Mouse (Mus musculus): ENCODE results near the gene Parp9. TPM values are rescaled to one million over a fixed set of nuclear protein-coding genes. Genes with fewer than 3 reads are reported as not detected.
A peak's percentile ranks its signal among the peaks of the same experiment; 100 is the strongest.

The Parp9 gene
- polyA plus RNA-seq, 1 experiment, result 22.0 TPM

DNA sequence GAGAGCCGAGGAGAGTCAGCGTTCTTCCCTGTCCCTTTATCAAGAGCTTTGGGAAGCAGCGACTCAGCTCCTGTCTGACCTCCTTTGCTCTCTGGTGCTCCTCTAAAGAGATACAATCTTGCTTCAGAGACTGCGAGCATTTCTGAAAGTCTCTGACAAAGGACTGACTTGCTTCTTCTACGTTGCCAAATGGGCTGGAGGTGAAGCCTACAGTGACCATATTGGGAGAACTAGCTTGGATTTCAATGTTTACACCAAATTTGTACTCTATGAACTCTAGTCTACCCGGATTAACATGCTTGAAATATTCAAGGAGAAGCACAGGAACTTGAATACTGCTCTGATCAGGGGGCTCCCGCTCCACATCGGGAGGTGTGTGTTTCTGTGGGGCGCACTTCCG, 5.1 kb upstream of the Parp9 start:
- Histone ChIP-seq H3K9me3 (replicated peaks; ENCODE audit: control insufficient read depth, insufficient read depth, low read length, poor library complexity, severe bottlenecking) (no peaks in the 10 kb centered on the region), H3K27me3 (ENCODE audit: control insufficient read depth, insufficient read depth, low read length, poor library complexity, severe bottlenecking) (no peaks in the 10 kb centered on the region; the same call in 1 of the 2 replicates), H3K36me3 (ENCODE audit: control insufficient read depth, insufficient read depth, low read length, poor library complexity, severe bottlenecking) (peaks cover 3% of the 10 kb centered on the region), H3K4me1 (ENCODE audit: control insufficient read depth, insufficient read depth, low read length) (no peaks in the 10 kb centered on the region), H3K9ac (ENCODE audit: low read depth, poor library complexity, severe bottlenecking) (no peak overlapping the region), H3K27ac (ENCODE audit: insufficient read depth, low read length) (no peak overlapping the region), H3K4me3 (ENCODE audit: low read depth, low read length) (no peak overlapping the region)
- TF ChIP-seq POLR2A (IDR thresholded peaks at IDR 0.05; ENCODE audit: insufficient read depth, low read length) (no peak), CTCF (IDR thresholded peaks at IDR 0.05; ENCODE audit: low read depth, low read length) (no peak), EP300 (IDR thresholded peaks at IDR 0.05; ENCODE audit: insufficient read depth, low read depth, low read length) (no peak)

GRCm38 (mm10) chr16:35939261-35939660, 991 bp downstream of the Parp9 start:
- no peaks in the 10 kb centered on the region for H3K36me3 ChIP-seq (ENCODE audit: control insufficient read depth, insufficient read depth, low read length, poor library complexity, severe bottlenecking)

DNA sequence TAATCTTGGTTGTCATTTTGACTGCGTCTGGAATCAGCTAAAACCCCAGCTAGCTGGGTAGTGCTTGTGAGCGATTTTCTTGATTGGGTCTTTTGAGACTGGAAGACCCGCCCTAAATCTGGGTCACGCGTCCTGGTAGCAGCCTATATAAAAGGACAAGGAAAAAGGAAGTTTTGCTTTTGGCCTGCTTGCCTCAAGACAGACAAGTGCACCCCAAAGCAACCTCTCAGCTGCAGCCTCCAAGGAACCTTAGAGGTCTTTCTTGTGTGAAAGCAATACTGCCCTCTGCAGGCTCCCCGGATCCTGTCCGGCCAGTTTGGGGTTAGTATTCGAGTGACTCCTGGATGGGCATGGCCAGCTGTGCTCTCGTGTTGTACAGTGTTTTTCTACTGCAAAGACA, 1.4 kb downstream of the Parp9 start:
- H3K4me1 ChIP-seq (ENCODE audit: control insufficient read depth, insufficient read depth, low read length), result no peaks in the 10 kb centered on the region
- H3K27ac ChIP-seq (ENCODE audit: insufficient read depth, low read length), result no peak overlapping the region
- H3K36me3 ChIP-seq (ENCODE audit: control insufficient read depth, insufficient read depth, low read length, poor library complexity, severe bottlenecking), result no peaks in the 10 kb centered on the region
- H3K9me3 ChIP-seq (replicated peaks; ENCODE audit: control insufficient read depth, insufficient read depth, low read length, poor library complexity, severe bottlenecking), result no peaks in the 10 kb centered on the region
- no peaks in the 10 kb centered on the region for H3K27me3 ChIP-seq (ENCODE audit: control insufficient read depth, insufficient read depth, low read length, poor library complexity, severe bottlenecking)
- H3K9ac ChIP-seq (ENCODE audit: low read depth, poor library complexity, severe bottlenecking), result peak overlapping the region; percentile 67
- no peak overlapping the region for H3K4me3 ChIP-seq (ENCODE audit: low read depth, low read length)
- TF ChIP-seq EP300 (IDR thresholded peaks at IDR 0.05; ENCODE audit: insufficient read depth, low read depth, low read length), result no peak
- peak; percentile 68 for TF ChIP-seq CTCF (IDR thresholded peaks at IDR 0.05; ENCODE audit: low read depth, low read length)
- TF ChIP-seq POLR2A (IDR thresholded peaks at IDR 0.05; ENCODE audit: insufficient read depth, low read length), result no peak

More at GRCm38 (mm10) chr16:35939261-35939660, 991 bp downstream of the Parp9 start:
- H3K9me3 ChIP-seq (replicated peaks; ENCODE audit: control insufficient read depth, insufficient read depth, low read length, poor library complexity, severe bottlenecking), result no peaks in the 10 kb centered on the region
- H3K4me3 ChIP-seq (ENCODE audit: low read depth, low read length), result peak overlapping the region; percentile 60
- peak overlapping the region; percentile 67 for H3K9ac ChIP-seq (ENCODE audit: low read depth, poor library complexity, severe bottlenecking)
- H3K27me3 ChIP-seq (ENCODE audit: control insufficient read depth, insufficient read depth, low read length, poor library complexity, severe bottlenecking), result no peaks in the 10 kb centered on the region
- no peak overlapping the region for H3K27ac ChIP-seq (ENCODE audit: insufficient read depth, low read length)
- H3K4me1 ChIP-seq (ENCODE audit: control insufficient read depth, insufficient read depth, low read length), result no peaks in the 10 kb centered on the region
- TF ChIP-seq POLR2A (IDR thresholded peaks at IDR 0.05; ENCODE audit: insufficient read depth, low read length) (no peak), EP300 (IDR thresholded peaks at IDR 0.05; ENCODE audit: insufficient read depth, low read depth, low read length) (no peak), CTCF (IDR thresholded peaks at IDR 0.05; ENCODE audit: low read depth, low read length) (no peak)

GRCm38 (mm10) chr16:35941382-35941781, 3.1 kb downstream of the Parp9 start:
- Histone ChIP-seq H3K9me3 (replicated peaks; ENCODE audit: control insufficient read depth, insufficient read depth, low read length, poor library complexity, severe bottlenecking) (no peaks in the 10 kb centered on the region), H3K4me1 (ENCODE audit: control insufficient read depth, insufficient read depth, low read length) (no peaks in the 10 kb centered on the region), H3K4me3 (ENCODE audit: low read depth, low read length) (no peak overlapping the region), H3K27ac (ENCODE audit: insufficient read depth, low read length) (no peak overlapping the region), H3K27me3 (ENCODE audit: control insufficient read depth, insufficient read depth, low read length, poor library complexity, severe bottlenecking) (no peaks in the 10 kb centered on the region), H3K36me3 (ENCODE audit: control insufficient read depth, insufficient read depth, low read length, poor library complexity, severe bottlenecking) (no peaks in the 10 kb centered on the region), H3K9ac (ENCODE audit: low read depth, poor library complexity, severe bottlenecking) (no peak overlapping the region)
- peak; percentile 67 for TF ChIP-seq CTCF (IDR thresholded peaks at IDR 0.05; ENCODE audit: low read depth, low read length)
- no peak for TF ChIP-seq POLR2A (IDR thresholded peaks at IDR 0.05; ENCODE audit: insufficient read depth, low read length)
- TF ChIP-seq EP300 (IDR thresholded peaks at IDR 0.05; ENCODE audit: insufficient read depth, low read depth, low read length), result no peak

GRCm38 (mm10) chr16:35949264-35949663, 11.0 kb downstream of the Parp9 start:
- no peaks in the 10 kb centered on the region for H3K36me3 ChIP-seq (ENCODE audit: control insufficient read depth, insufficient read depth, low read length, poor library complexity, severe bottlenecking)
- H3K4me1 ChIP-seq (ENCODE audit: control insufficient read depth, insufficient read depth, low read length), result peaks cover 3% of the 10 kb centered on the region
- TF ChIP-seq EP300 (IDR thresholded peaks at IDR 0.05; ENCODE audit: insufficient read depth, low read depth, low read length) (no peak), POLR2A (IDR thresholded peaks at IDR 0.05; ENCODE audit: insufficient read depth, low read length) (no peak)
- no peaks in the 10 kb centered on the region for H3K9me3 ChIP-seq (replicated peaks; ENCODE audit: control insufficient read depth, insufficient read depth, low read length, poor library complexity, severe bottlenecking)
- H3K9ac ChIP-seq (ENCODE audit: low read depth, poor library complexity, severe bottlenecking), result no peak overlapping the region
- H3K27me3 ChIP-seq (ENCODE audit: control insufficient read depth, insufficient read depth, low read length, poor library complexity, severe bottlenecking), result no peaks in the 10 kb centered on the region
- no peak overlapping the region for H3K4me3 ChIP-seq (ENCODE audit: low read depth, low read length)
- H3K27ac ChIP-seq (ENCODE audit: insufficient read depth, low read length), result no peak overlapping the region

DNA sequence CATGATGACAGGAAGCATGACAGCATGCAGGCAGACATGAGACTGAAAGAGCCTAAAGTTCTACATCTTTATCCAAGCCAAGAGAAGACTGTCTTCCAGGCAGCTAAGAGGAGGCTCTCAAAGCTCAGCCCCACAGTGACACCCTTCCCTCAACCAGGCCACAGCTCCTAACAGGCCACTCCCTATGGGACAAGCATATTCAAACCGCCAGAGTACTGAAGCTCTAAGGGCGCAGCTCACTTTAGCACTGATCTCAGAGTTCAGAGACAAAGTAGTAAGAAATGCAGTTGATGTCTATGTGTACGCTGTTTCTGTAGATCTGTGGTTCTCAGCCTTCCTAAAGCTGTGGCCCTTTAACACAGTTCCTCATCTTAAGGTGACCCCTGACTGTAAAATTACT, 12.9 kb downstream of the Parp9 start:
- Histone ChIP-seq H3K36me3 (ENCODE audit: control insufficient read depth, insufficient read depth, low read length, poor library complexity, severe bottlenecking) (no peaks in the 10 kb centered on the region), H3K27me3 (ENCODE audit: control insufficient read depth, insufficient read depth, low read length, poor library complexity, severe bottlenecking) (no peaks in the 10 kb centered on the region), H3K4me3 (ENCODE audit: low read depth, low read length) (no peak overlapping the region), H3K9me3 (replicated peaks; ENCODE audit: control insufficient read depth, insufficient read depth, low read length, poor library complexity, severe bottlenecking) (no peaks in the 10 kb centered on the region), H3K4me1 (ENCODE audit: control insufficient read depth, insufficient read depth, low read length) (peaks cover 3% of the 10 kb centered on the region), H3K9ac (ENCODE audit: low read depth, poor library complexity, severe bottlenecking) (no peak overlapping the region), H3K27ac (ENCODE audit: insufficient read depth, low read length) (peak overlapping the region; percentile 68)
- TF ChIP-seq POLR2A (IDR thresholded peaks at IDR 0.05; ENCODE audit: insufficient read depth, low read length), result no peak
- no peak for TF ChIP-seq EP300 (IDR thresholded peaks at IDR 0.05; ENCODE audit: insufficient read depth, low read depth, low read length)
- no peak for TF ChIP-seq CTCF (IDR thresholded peaks at IDR 0.05; ENCODE audit: low read depth, low read length)

All from ES-Bruce4 (cell line).